Mouse (Mus musculus) small intestine, adult 2 months (tissue): ENCODE data around the gene Myt1l.

Source experiments
- CTCF ChIP-seq: fragments of 200-500 bp; IDR thresholded peaks from 2 replicates; pipeline ENCODE4 v1.5.1; 2012; ENCODE audit warnings: low read depth, mild to moderate bottlenecking, control low read depth, inconsistent platforms, low read length, moderate library complexity, mixed read lengths; ENCODE audit not compliant: insufficient replicate concordance, insufficient read length; ENCODE audit errors: extremely low read depth
- POLR2A ChIP-seq: fragments of 200-500 bp; IDR thresholded peaks from 2 replicates; pipeline ENCODE4 v1.6.1; 2012; ENCODE audit warnings: low read depth, mild to moderate bottlenecking, control low read depth, inconsistent platforms, low read length, moderate library complexity

DNA sequence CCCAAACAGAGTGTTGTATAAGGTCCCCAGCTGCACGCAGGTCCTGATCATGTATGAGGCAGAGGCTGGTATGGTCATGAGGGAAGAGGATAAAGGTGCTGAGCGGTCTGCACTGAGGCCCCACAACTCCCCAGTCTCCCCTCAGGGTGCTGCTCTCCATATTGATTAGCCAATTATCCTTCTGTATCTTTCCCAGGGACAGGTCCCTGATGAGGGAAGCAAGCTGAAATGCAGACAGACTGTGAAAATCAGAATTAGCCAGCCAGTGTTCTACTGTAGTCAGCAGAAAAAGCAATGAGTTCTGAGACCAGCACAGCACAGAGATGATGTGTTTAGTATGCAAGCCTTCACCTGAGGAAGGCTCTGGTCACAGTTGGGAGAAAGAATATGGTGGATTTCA, 287.9 kb downstream of the Myt1l start:
- TF ChIP-seq CTCF (no peak), POLR2A (no peak)
